Mouse (Mus musculus) right cerebral cortex, adult 2 months (tissue): ENCODE measurements around the gene Stx18.

Experiments
- DNase-seq, 2 experiments: peaks; one replicate each; pipeline ENCODE4 v3.0.0; 2021 to 2022; ENCODE audit warnings: low spot score in 2 of 2

Gene Stx18

GRCm38 (mm10) chr5:38078575-38078974, 40.0 kb downstream of the Stx18 start:
- no peak for DNase-seq

- DNase-seq: no peak
Observed at GRCm38 (mm10) chr5:38080472-38080871, 41.9 kb downstream of the Stx18 start.

GRCm38 (mm10) chr5:38082589-38082988, 44.0 kb downstream of the Stx18 start:
- no peak for DNase-seq

- DNase-seq: no peak
Observed at GRCm38 (mm10) chr5:38083362-38083761, 44.8 kb downstream of the Stx18 start.

GRCm38 (mm10) chr5:38084616-38085015, 46.1 kb downstream of the Stx18 start:
- DNase-seq: no peak

- DNase-seq: peak; percentile 56 to 57
Observed at GRCm38 (mm10) chr5:38085561-38086392, 47.2 kb downstream of the Stx18 start.

GRCm38 (mm10) chr5:38090111-38090510, 51.6 kb downstream of the Stx18 start:
- no peak for DNase-seq

- DNase-seq: no peak
Observed at GRCm38 (mm10) chr5:38090581-38090980, 52.0 kb downstream of the Stx18 start.

- DNase-seq: peak; percentile 49 to 50
Observed at GRCm38 (mm10) chr5:38091046-38091965, 52.8 kb downstream of the Stx18 start.

- DNase-seq: no peak
Observed at GRCm38 (mm10) chr5:38091966-38092304, 53.4 kb downstream of the Stx18 start.

- DNase-seq: no peak
Observed at GRCm38 (mm10) chr5:38094331-38094730, 55.8 kb downstream of the Stx18 start.

GRCm38 (mm10) chr5:38097501-38098093, 59.1 kb downstream of the Stx18 start:
- DNase-seq: peak; percentile 25 to 38

- DNase-seq: no peak
Observed at GRCm38 (mm10) chr5:38099139-38099676, 60.7 kb downstream of the Stx18 start.

- DNase-seq: no peak
Observed at GRCm38 (mm10) chr5:38102945-38103344, 64.4 kb downstream of the Stx18 start.

GRCm38 (mm10) chr5:38106080-38106697, 67.6 kb downstream of the Stx18 start:
- DNase-seq: no peak

- no peak for DNase-seq
Observed at GRCm38 (mm10) chr5:38106807-38107206, 68.3 kb downstream of the Stx18 start.

- DNase-seq: no peak
Observed at GRCm38 (mm10) chr5:38114526-38114925, 76.0 kb downstream of the Stx18 start.

- peak; percentile 77 to 81 for DNase-seq
Observed at GRCm38 (mm10) chr5:38117056-38117455, 78.5 kb downstream of the Stx18 start.

GRCm38 (mm10) chr5:38119268-38119667, 80.7 kb downstream of the Stx18 start:
- DNase-seq: no peak

GRCm38 (mm10) chr5:38121699-38122098, 83.2 kb downstream of the Stx18 start:
- DNase-seq: no peak

- DNase-seq: no peak
Observed at GRCm38 (mm10) chr5:38126519-38127306, 88.2 kb downstream of the Stx18 start.
